Mouse (Mus musculus): ENCODE measurements around the gene Gcc1.

The Gcc1 gene

GRCm38 (mm10) chr6:28367575-28367974 is 60.6 kb downstream of the Gcc1 start:
- in situ Hi-C loops (cut with MboI; ENCODE audit: unreplicated experiment in 2 of 2) = no loop called here
